Mouse (Mus musculus): ENCODE measurements around the gene Chst7. TPM values are rescaled to one million over a fixed set of nuclear protein-coding genes. Genes with fewer than 3 reads are reported as not detected.

The Chst7 gene
- polyA plus RNA-seq (2012; rRNA removed): 0.38 and 0.43 TPM in 2 replicates

GRCm38 (mm10) chrX:20059381-20059971, at the start of gene Chst7:
Chst7 (plus strand) TSS chrX:20059560.

Other genes with a start within 250 kb of the Chst7 start
- 0.15 and 0.18 TPM in 2 replicates for gene Slc9a7, start 232.2 kb downstream of the Chst7 start, polyA plus RNA-seq (2012; rRNA removed)

All from liver, embryonic 14 days (tissue).